Mouse (Mus musculus) erythroblast, embryonic 14.5 days (primary cell): Measurements from ENCODE around the gene Rad54l2. TPM values are rescaled to one million over a fixed set of nuclear protein-coding genes. Genes with fewer than 3 reads are reported as not detected.

ENCODE experiments used
- H3K27me3 ChIP-seq: 2 replicates; pipeline ENCODE4 v1.6.1; 2012; ENCODE audit warnings: inconsistent platforms; ENCODE audit not compliant: control insufficient read depth
- H3K36me3 ChIP-seq: 2 replicates; pipeline ENCODE4 v1.6.1; 2012; ENCODE audit warnings: mild to moderate bottlenecking, inconsistent platforms; ENCODE audit not compliant: control insufficient read depth
- H3K4me1 ChIP-seq: 2 replicates; pipeline ENCODE4 v1.6.1; 2012; ENCODE audit warnings: inconsistent platforms; ENCODE audit not compliant: control insufficient read depth
- H3K4me3 ChIP-seq: replicated peaks from 2 replicates; pipeline ENCODE3; 2012; ENCODE audit warnings: moderate library complexity, mild to moderate bottlenecking, inconsistent platforms
- H3K9me3 ChIP-seq: 2 replicates; pipeline ENCODE4 v1.6.1; 2012; ENCODE audit warnings: low read length, inconsistent platforms, mixed read lengths; ENCODE audit not compliant: control insufficient read depth
- GATA1 ChIP-seq: IDR thresholded peaks from 2 replicates; pipeline ENCODE4 v1.6.1; 2012; ENCODE audit warnings: low read length, inconsistent platforms, mixed read lengths
- TAL1 ChIP-seq: IDR thresholded peaks from 3 replicates; pipeline ENCODE4 v1.6.1; 2012; ENCODE audit warnings: low read length, inconsistent platforms, mixed read lengths
- polyA plus RNA-seq: library from polyadenylated mRNA; stranded (reverse); fragments of >175 nt; gene quantifications from 2 replicates; pipeline ENCODE4 v1.2.3, GENCODE M21; 2012

The Rad54l2 gene
- 0.18 and 0.24 TPM in 2 replicates for polyA plus RNA-seq

- TF ChIP-seq GATA1 (no peak), TAL1 (no peak)
- H3K4me3 ChIP-seq, result peak within 1 kb of the TSS; percentile 96
- H3K27me3 ChIP-seq, result peaks cover 23% of the 10 kb centered on the region
- no peaks in the 10 kb centered on the region for H3K9me3 ChIP-seq
- no peaks in the 10 kb centered on the region for H3K36me3 ChIP-seq
- peaks cover 22% of the 10 kb centered on the region for H3K4me1 ChIP-seq
Measured at GRCm38 (mm10) chr9:106788812-106789321, at the start of gene Rad54l2. Gene Rad54l2 (minus strand): TSS chr9:106789194.

GRCm38 (mm10) chr9:106822381-106823104, 33.5 kb upstream of the Rad54l2 start:
- H3K4me1 ChIP-seq, result peaks cover 34% of the 10 kb centered on the region
- H3K36me3 ChIP-seq, result peaks cover 3% of the 10 kb centered on the region
- H3K4me3 ChIP-seq, result peak overlapping the region; percentile 95
- H3K9me3 ChIP-seq, result peaks cover 3% of the 10 kb centered on the region
- TF ChIP-seq GATA1 (no peak), TAL1 (no peak)
- no peaks in the 10 kb centered on the region for H3K27me3 ChIP-seq

GRCm38 (mm10) chr9:106821618-106822380, 32.8 kb upstream of the Rad54l2 start, which contains the start of gene Dcaf1:
Gene Dcaf1 (plus strand): TSS chr9:106821874.
- H3K4me3 ChIP-seq, result peak within 1 kb of the TSS; percentile 95
- peaks cover 26% of the 10 kb centered on the region for H3K4me1 ChIP-seq
- no peaks in the 10 kb centered on the region for H3K27me3 ChIP-seq
- TF ChIP-seq TAL1, result no peak
- no peak for TF ChIP-seq GATA1
- H3K9me3 ChIP-seq, result peaks cover 3% of the 10 kb centered on the region
- peaks cover 3% of the 10 kb centered on the region for H3K36me3 ChIP-seq

GRCm38 (mm10) chr9:106821050-106821617, 32.1 kb upstream of the Rad54l2 start:
- no peaks in the 10 kb centered on the region for H3K27me3 ChIP-seq
- TF ChIP-seq GATA1 (no peak), TAL1 (no peak)
- H3K36me3 ChIP-seq, result peaks cover 3% of the 10 kb centered on the region

GRCm38 (mm10) chr9:106819201-106819600, 30.2 kb upstream of the Rad54l2 start:
- no peaks in the 10 kb centered on the region for H3K27me3 ChIP-seq
- H3K4me1 ChIP-seq, result peaks cover 16% of the 10 kb centered on the region
- no peaks in the 10 kb centered on the region for H3K36me3 ChIP-seq
- H3K9me3 ChIP-seq, result peaks cover 3% of the 10 kb centered on the region
- H3K4me3 ChIP-seq, result no peak overlapping the region
- TF ChIP-seq TAL1, result no peak
- no peak for TF ChIP-seq GATA1

More at GRCm38 (mm10) chr9:106821050-106821617, 32.1 kb upstream of the Rad54l2 start:
- peak overlapping the region; percentile 95 for H3K4me3 ChIP-seq
- H3K9me3 ChIP-seq, result peaks cover 3% of the 10 kb centered on the region
- H3K4me1 ChIP-seq, result peaks cover 22% of the 10 kb centered on the region

DNA sequence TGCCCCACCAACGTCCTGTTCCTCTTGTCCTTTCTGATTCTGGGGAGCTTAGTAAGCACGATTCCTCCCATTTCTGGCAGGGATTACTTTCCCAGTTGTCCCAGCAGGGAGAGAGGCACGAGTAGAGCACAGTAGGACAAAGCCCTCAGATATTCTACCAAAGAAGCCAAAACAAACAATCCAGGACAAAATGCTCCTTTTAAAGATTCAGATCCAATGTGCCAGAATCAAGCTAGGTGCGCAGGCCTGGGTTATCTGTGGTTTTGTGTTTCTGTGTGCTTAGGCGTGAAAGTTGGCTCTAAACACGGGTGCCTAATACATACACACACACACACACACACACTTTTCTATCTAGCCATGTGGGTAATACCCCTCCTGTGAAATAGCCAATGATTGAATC, 29.2 kb upstream of the Rad54l2 start:
- Histone ChIP-seq H3K4me1 (peaks cover 10% of the 10 kb centered on the region), H3K27me3 (no peaks in the 10 kb centered on the region), H3K4me3 (no peak overlapping the region), H3K36me3 (no peaks in the 10 kb centered on the region), H3K9me3 (peaks cover 3% of the 10 kb centered on the region)
- TF ChIP-seq GATA1 (no peak), TAL1 (no peak)

DNA sequence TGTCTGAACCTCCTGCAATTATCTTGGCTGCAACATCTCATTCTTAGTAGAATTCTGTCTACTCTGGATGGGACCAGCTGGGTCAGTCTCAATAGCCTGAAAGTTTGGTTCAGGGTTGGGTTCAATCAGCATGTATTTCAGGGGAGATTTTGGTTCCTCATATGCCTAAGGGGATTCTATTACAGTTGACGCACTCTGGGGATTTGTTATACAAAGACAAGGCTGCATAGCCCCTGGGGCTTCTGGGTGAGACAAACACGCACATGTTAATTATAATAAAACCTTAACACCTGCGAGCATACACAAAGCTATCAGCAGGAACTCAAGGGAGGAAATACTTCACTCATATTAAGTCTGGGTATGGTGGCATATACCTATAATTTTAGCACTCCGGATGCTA, 17.5 kb upstream of the Rad54l2 start:
- no peak overlapping the region for H3K4me3 ChIP-seq
- TF ChIP-seq GATA1 (no peak), TAL1 (no peak)
- no peaks in the 10 kb centered on the region for H3K4me1 ChIP-seq
- H3K9me3 ChIP-seq, result peaks cover 17% of the 10 kb centered on the region
- H3K36me3 ChIP-seq, result no peaks in the 10 kb centered on the region
- no peaks in the 10 kb centered on the region for H3K27me3 ChIP-seq

GRCm38 (mm10) chr9:106790831-106791230, 1.8 kb upstream of the Rad54l2 start:
- Histone ChIP-seq H3K4me1 (peaks cover 20% of the 10 kb centered on the region), H3K27me3 (peaks cover 23% of the 10 kb centered on the region), H3K4me3 (no peak overlapping the region), H3K9me3 (no peaks in the 10 kb centered on the region), H3K36me3 (no peaks in the 10 kb centered on the region)
- TF ChIP-seq GATA1, result no peak
- no peak for TF ChIP-seq TAL1

DNA sequence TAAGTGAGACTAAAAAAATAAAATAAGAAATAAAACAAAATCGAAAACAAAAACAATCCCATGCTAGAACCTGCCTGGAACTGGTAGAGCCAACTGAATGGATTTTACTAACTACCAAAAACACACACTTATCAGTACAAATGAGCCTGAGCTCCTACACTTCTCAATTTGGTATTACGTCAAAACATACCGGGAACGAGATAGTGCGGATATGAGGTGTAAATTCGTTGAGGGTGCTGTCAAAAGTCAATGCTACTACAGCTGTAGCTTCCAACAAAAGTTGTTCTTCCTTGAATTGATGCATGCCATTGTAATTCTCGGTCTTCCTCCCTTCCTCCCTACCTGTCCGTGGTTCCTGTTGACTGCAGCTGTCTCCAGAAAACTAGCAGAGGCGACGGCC, 369 bp upstream of the Rad54l2 start:
- Histone ChIP-seq H3K27me3 (peaks cover 23% of the 10 kb centered on the region), H3K9me3 (no peaks in the 10 kb centered on the region), H3K4me3 (peak overlapping the region; percentile 96), H3K4me1 (peaks cover 22% of the 10 kb centered on the region), H3K36me3 (no peaks in the 10 kb centered on the region)
- TF ChIP-seq GATA1 (no peak), TAL1 (no peak)
